Mouse (Mus musculus) embryo, embryonic 11 days (tissue): ENCODE results near the gene Snx11.
A peak's percentile ranks its signal among the peaks of the same experiment; 100 is the strongest.

Experiments
- DNase-seq: peaks from one replicate; pipeline ENCODE4 v3.0.0-alpha.2; 2015

Snx11 gene

DNA sequence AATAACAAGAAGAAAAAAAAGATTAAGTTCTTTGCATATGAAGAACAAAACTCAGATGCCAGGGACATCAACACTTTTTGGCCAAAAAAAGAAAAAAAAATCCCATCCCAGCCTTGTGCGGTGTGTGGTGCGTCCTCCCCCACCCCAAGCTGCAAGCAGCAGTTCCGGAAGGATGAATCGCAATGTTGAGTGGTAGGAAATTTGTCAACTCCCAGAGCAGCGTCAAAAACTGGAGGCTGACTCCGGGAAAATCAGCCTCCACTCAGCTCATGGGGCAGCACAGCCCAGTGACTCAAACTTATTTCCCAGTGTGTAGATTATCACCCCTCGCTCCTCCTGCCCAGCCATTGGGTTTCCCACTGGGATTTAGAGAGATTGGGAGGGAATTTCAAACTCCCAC lies 15.4 kb downstream of the Snx11 start:
- no peak for DNase-seq

DNA sequence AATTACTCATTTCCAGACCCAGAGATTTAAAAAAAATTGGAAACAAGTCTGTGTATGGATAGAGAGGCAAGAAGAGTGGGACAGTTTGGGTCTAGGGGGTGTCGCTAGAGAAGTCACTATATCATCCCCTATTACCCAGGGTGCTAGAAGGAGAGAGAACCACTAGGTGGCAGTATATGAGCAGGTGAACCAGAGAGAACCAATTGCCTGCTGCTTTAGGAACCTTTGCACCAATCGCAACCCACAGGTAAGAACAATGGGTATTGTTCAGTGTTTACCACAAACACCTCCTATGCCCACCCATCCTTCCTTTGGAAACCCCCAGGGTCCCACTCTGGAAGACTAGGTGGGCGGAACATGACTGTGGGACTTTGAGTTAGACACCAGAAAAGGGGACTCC lies 17.3 kb downstream of the Snx11 start:
- DNase-seq = peak; percentile 70

DNA sequence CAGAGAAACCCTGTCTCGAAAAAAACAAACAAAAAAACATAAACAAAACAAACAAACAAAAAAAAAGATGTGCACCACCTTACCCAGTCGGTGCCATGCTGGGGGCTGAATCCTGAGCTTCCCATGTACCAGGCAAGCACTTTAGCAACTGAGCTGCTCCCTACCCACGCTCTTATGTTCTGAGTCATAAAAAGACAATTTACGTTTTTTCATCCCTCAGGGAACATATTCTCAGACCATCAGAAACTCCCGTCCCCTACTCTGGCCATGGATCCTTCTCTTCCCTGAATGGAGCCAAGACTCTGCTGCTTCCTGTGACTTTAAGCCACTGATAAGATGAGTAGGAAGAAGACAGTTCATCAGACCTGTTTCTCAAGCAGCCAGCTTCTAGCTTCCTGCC lies 19.0 kb downstream of the Snx11 start:
- DNase-seq = no peak

DNA sequence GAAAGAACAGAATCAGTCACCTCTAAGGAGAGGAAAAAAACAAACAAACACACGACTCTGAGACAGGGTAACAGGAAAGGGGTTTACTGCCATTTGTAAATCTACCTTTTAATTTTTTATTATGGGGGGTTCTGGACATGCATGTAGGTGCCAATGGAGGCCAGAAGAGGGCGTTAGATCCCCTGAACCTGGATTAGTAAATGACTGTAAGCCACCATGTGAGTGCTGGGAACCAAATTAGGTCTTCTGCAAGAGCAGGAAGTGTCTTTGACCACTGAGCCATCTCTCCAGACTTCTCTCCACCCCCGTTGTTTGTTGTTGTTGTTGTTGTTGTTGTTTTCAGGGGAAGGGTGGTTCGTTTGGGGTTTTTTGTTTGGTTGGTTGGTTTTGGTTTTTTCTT lies 19.9 kb downstream of the Snx11 start:
- no peak for DNase-seq

GRCm38 (mm10) chr11:96755298-96755697 lies 22.1 kb downstream of the Snx11 start:
- DNase-seq = no peak

GRCm38 (mm10) chr11:96747555-96747954 lies 29.8 kb downstream of the Snx11 start:
- no peak for DNase-seq

DNA sequence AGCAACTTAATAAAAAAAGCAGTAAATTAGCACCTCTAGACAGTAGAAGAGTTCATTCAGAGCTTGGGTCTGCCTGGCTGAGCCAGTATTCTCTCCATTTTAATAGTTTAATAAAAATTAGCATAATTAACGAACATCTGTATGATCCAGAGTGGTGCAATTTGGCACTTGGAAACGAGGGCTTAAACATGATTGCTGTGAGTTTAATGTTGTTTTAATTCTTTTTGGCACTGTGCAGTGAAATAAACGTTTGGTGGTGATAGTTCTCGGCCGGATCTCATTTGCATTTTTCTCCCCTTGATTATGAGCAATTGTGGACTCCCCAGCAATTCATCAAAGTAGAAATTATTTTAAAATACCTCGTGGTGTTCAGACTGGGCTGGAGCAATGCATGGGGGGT lies 30.7 kb downstream of the Snx11 start:
- no peak for DNase-seq

GRCm38 (mm10) chr11:96743891-96744290 lies 33.5 kb downstream of the Snx11 start:
- no peak for DNase-seq

- peak; percentile 35 for DNase-seq
Observed at GRCm38 (mm10) chr11:96743000-96743399, 34.4 kb downstream of the Snx11 start.

- DNase-seq = peak; percentile 77
Observed at GRCm38 (mm10) chr11:96741995-96742394, 35.4 kb downstream of the Snx11 start.

DNA sequence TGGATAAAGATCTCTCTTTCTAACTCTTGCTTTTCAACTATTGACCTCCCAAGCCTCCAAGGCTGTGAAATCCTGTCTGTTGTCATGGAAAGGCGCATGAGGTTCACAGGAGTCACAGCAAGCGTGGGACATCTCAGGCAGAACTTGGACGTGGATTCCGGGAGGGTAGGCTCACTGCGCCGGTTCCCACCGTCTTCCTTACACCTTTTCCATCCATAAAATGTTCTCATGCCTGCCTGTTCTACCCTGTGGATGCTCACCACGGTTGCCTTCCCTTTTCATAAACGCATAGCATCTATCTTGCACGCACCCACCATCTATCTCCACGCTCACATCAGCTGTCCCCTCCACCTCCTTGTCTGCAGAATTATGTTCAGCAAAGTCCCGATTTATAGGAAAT lies 36.6 kb downstream of the Snx11 start:
- DNase-seq = peak; percentile 36

DNA sequence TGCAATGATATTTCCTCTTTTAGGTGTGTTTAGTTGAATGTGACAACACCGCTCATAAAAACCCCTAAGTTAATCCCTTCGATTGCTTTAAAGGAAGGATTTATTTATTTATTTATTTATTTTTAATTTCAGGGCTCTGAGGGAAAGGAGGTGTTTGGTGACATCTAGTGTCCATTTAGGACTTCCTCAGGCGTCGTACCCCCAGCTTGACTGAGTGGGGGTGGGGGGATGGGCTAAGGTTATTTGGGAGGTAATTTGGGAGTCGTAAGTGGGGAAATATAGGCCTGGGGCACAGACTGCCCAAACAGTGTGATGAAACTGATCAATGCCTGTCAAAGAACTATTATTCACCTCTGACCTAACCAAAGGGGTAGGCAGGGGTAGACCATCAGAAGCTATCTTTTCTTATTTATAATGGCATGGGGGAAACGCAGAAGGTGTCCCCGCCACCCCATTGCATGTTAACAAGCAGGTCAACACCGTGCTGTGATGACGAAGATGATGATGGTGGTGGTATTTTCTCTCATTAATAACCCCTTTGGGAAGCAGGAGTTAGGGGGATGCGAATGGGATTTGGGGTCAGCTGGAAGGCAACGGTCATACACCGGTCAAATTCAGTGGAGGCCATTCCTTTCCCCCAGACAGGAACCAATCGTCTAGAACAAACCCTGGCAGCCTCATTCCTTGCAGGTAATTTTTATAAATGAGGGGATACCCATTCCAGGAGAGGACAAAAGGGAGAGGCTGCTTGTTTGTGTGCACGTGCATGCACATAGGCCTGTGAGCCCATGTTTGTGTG lies 39.5 kb downstream of the Snx11 start:
- peak; percentile 54 for DNase-seq

- peak; percentile 20 for DNase-seq
Observed at GRCm38 (mm10) chr11:96736361-96736760, 41.0 kb downstream of the Snx11 start.

DNA sequence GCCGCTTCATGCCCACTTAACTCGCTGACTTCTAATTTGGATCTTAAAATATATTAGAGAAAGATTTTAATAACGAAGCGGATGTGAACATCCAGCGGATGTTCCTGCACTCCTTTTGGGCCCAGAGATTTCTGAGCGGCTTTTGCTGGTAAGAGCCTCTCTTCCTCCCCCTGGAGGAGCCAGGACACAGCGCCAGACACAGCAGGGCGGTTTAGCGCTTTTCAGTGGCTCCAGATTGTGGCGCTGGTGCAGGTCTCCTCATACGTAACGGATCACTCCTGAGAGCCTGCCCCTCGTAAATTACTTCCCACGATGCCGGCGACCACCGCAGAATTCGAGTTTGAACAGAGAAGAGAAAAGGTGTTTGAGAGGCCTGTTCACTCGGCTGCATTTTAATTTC lies 41.5 kb downstream of the Snx11 start:
- peak; percentile 92 for DNase-seq

DNA sequence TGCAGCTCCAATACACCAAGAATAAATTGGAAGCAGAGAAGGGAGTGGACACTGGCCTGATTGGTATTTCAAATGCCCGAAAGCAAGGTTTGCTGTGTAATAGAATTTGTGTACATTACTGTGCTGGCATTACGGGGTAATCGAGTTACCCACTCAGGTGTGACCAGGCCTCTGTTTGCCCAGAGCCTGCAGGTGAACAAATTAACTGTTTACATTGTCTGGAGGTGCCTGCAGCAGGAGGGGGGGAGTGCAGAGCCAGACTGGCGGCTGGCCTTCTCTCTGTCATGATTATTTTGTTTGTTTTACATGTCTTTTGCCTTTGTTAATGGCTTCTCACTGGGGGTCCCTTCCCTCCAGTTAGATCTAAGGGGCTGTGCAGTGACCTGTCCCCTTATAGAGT lies 44.7 kb downstream of the Snx11 start:
- no peak for DNase-seq

- peak; percentile 28 for DNase-seq
Observed at GRCm38 (mm10) chr11:96730327-96730726, 47.0 kb downstream of the Snx11 start.

DNA sequence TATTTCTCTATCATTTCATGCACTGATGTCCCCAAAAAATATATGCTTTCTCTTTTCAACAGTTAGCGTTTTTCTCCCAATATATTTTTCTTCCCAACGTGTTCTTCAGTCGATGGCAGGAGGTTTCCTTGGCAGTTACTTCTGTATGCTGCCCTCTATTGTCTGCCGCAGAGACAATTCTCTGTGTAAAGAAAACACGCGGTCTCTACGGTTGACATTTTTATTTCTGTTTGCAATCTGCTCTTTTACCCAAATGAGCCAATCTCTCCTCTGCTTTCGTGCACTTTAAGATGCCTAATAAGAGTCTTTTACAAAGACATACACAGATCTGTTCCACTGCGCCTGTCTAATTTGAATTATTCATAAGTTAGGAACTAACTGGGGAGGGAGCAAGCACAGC lies 47.9 kb downstream of the Snx11 start:
- DNase-seq = peak; percentile 53

- no peak for DNase-seq
Observed at GRCm38 (mm10) chr11:96728577-96728976, 48.8 kb downstream of the Snx11 start.

GRCm38 (mm10) chr11:96725833-96726232 lies 51.5 kb downstream of the Snx11 start:
- no peak for DNase-seq

DNA sequence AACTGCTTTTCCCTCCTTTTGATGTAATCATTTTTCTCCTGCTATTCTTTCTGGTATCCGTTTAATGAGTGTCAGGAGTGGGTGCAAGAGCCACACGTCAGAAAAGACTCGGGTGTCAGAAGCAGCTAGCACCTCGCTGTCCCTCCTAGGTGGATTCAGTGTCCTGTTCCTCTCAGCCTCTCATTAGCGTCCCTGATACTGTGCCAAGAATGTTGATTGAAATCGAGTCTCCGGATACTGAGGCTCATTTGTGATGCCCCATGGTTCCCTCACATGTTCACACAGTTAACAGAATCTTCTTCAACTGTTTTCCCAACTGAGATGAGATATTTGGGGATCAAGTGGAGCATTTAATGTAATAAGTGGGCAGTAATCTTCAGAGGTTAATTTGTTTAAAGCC lies 58.8 kb downstream of the Snx11 start:
- no peak for DNase-seq
